Mouse (Mus musculus) spleen, adult 2 months (tissue): ENCODE results near the gene Abcc10.

Experiments used
- CTCF ChIP-seq: fragments of 200-500 bp; IDR thresholded peaks from 2 replicates; pipeline ENCODE4 v1.5.1; 2011; ENCODE audit warnings: mild to moderate bottlenecking, inconsistent platforms; ENCODE audit not compliant: insufficient read depth, insufficient read length, insufficient replicate concordance; ENCODE audit errors: extremely low read depth
- POLR2A ChIP-seq: fragments of 200-500 bp; IDR thresholded peaks from 2 replicates; pipeline ENCODE4 v1.6.1; 2011; ENCODE audit warnings: low read depth, low read length, inconsistent platforms

GRCm38 (mm10) chr17:46327413-46327905 lies 693 bp downstream of the Abcc10 start:
- TF ChIP-seq CTCF (no peak), POLR2A (no peak)
